Mouse (Mus musculus): ENCODE results near the gene Ppp1r21.

DNA sequence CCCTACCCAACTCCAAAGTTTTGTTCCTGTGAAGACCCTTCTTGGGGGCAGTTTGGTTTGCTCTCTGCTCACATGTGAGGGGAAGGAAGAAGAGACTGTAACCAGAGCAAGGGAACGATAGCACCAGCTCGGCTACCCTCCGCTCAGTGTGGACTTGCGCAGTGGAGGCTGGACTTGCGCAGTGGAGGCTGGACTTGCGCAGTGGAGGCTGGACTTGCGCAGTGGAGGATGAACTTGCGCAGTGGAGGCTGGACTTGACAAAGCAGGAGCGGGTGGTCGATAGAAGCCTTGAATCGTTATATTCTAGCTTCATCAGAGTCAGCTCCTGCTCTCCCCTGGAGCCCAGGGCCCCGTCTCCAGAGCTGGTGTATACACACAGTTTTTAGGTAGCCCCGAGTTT is 95.4 kb downstream of the Ppp1r21 start:
- TF ChIP-seq MAFK (IDR thresholded peaks at IDR 0.05; ENCODE audit: insufficient read depth, low read depth, low read length) (no peak), CHD2 (IDR thresholded peaks at IDR 0.05; ENCODE audit: low read depth, low read length) (no peak), ZC3H11A (IDR thresholded peaks at IDR 0.05; ENCODE audit: borderline replicate concordance, low read depth, low read length) (no peak)
